Mouse (Mus musculus) neutrophil, adult 5-6 weeks (primary cell): ENCODE data around the gene Ccdc88c. TPM values are rescaled to one million over a fixed set of nuclear protein-coding genes. Genes with fewer than 3 reads are reported as not detected.
"Not testable (repeated sequence)": the region's sequence is repeated elsewhere in the genome, so short reads cannot be mapped to it uniquely, and the experiment has no call there.

Experiments
- ATAC-seq: fragments of 151-379, 151-347 bp; 2 replicates; pipeline ENCODE4 v1.8.0; 2017; ENCODE audit warnings: mild to moderate bottlenecking, moderate TSS enrichment; ENCODE audit not compliant: insufficient number of reproducible peaks, poor library complexity, low FRiP score, severe bottlenecking; ENCODE audit errors: extremely low read depth
- total RNA-seq: library from RNA; stranded (forward); fragments of 200-1000 nt; gene quantifications from 2 replicates; pipeline ENCODE4 v1.2.3, GENCODE M21; 2017

The Ccdc88c gene
- total RNA-seq, 1 experiment from 2014 or later, result 312 TPM

DNA sequence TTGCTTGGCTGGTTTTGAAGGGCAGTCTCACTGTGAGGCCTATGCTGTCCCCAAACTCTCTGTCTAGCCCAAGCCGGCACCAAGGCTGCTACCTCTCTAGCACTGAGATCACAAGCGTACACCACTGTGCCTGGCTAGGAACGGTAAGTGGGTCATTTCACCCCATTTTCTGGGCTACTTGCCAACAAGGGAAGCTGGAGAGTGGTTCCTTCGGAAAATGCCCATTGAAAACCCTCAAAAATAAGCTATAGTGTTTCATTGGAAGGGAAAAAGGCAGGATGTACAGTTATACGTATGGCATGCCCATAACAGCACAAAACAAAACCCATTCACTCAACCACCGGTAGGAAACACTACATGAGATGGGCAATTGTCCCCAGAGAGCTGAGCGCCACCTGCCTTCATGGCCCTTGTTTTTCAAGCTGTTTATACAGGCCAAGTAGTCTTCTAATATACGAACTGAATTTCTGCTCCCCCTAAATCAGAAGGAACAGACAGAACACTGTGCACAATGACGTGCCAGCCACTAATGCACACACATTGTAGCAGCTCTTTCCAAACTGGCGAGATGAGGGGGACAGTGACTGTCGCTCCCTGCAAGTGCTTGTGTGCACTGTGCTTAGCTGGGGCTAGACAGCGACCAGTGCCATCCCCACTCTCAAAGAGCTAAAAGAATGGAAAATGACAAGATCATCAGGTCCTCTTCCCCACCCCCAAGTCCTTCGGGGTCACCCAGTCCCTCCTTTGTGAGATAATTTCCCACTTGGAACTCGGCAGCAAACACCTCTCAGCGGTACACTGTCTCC, 8.4 kb downstream of the Ccdc88c start:
- 0 out of 2 replicates have a peak, but pooled peaks have one; percentile 24 for ATAC-seq

GRCm38 (mm10) chr12:101019443-101019842, 9.4 kb downstream of the Ccdc88c start:
- ATAC-seq, result no peak

DNA sequence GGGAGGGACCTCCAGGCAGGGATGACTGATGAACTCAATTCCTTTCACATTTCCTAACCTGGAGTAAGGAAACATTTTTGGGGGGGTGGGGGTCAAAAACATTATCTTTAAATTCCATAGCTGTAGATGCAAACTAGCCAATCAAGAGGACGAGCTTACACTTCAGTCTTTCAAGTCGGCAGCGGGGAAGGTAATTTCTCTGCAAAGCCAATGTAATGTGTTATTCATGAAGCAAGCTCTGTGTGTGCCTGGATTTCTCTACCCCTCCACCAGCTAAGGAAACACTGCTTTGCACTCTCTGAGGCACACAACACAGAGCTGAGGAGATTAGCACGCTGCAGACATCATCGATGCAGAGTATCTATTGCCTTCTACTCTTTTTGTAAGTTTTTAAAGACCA, 9.8 kb downstream of the Ccdc88c start:
- no peak for ATAC-seq

GRCm38 (mm10) chr12:101017971-101018371, 10.9 kb downstream of the Ccdc88c start:
- peak; percentile 70 for ATAC-seq

DNA sequence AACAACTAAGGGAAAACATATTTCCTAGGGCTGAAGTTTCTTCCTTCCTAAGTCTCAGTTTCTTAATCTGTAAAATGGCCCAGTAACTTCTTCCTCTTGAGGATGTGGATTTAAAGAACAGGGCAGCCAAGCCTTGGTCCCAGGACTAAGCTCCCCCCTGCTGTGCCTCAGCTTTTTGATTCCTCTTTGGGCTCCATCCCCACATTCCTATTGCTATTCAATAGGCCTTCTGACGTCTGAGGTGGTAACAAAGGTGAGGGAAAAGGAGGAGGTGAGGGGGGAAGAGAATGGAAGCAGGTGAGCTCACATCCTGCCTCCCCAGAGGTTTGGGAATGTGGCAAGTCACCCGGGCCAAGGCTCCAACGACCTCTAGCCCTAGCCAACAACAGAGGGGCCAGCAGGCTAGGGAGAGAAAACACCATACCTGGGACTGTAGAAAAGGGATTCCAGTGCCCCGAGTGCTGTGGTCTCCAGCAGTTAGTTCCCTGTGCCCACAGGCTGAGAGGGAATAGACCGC, 12.4 kb downstream of the Ccdc88c start:
- no peak for ATAC-seq

DNA sequence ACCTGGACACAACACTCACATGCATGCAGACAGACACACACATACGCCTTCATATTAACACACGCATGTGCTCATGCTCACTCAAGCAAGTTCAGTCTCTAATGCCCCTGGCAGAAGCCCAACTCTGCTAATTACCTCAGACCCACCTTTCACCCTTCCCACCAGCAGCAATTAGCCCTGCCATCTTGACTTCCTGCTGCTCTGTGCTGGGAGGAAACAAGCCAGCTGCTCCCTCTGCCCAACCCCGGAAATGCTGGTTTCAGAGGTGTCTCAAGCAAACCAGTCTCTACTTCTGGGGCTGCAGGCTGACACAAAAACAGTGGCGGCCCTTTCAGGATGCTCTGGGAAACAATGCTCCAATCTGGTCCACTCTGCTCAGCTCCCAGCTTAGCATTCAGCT, 12.9 kb downstream of the Ccdc88c start:
- ATAC-seq, result peak; percentile 54

- no peak for ATAC-seq
These were observed 13.7 kb downstream of the Ccdc88c start for GRCm38 (mm10) chr12:101015165-101015560.

- ATAC-seq, result no peak
These were observed 14.2 kb downstream of the Ccdc88c start for GRCm38 (mm10) chr12:101014549-101015164.

- not testable (repeated sequence) for ATAC-seq
These were observed 15.2 kb downstream of the Ccdc88c start for GRCm38 (mm10) chr12:101013668-101014067.

DNA sequence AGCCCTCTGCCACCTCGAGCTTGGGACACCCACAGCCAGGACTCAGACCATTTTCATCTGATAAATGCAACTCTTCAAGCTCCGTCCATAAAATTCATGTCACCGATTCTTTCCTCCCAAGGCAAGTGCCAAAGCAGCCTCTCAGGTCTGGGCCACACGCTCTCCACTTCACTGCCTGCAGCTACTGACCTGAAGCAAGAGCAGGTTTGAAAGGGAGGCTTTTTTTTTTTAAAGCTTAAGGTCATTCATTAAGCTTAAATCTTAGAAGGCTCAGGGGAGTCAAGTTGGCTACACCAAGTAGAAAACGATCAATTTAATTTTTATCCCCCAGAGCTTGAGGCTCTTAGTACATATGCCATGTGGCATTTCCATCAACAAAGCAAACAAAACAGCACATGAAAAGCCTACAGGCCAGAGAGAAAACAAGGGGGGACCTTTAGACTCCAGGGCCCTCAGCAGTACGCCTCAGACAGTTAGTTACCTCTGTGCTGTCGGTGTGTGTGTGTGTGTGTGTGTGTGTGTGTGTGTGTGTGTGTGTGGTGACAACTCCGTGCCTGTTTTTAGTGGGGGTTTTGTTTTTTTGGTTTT, 15.7 kb downstream of the Ccdc88c start:
- no peak for ATAC-seq

- no peak for ATAC-seq
These were observed 16.4 kb downstream of the Ccdc88c start for GRCm38 (mm10) chr12:101012197-101013077.

DNA sequence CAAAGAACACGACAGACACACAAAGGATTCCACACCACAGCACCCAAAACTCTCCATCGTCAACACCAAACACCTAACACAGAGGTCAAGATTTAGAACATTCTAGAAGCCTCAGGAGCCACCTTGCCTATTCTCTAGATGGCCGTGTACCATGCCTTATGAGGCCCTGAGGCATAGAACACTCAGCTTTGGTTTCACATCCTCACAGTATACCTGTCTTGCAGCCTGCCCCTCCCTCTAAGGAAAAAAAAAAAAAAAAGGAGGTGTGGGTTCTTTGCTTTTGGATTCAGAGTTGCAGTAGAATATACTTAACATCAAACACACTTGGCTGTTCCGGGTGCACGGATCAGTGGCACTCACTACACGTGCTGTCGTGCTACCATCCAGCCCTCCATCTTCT, 17.8 kb downstream of the Ccdc88c start:
- ATAC-seq, result peak; percentile 40; the same call in 1 of the 2 replicates

DNA sequence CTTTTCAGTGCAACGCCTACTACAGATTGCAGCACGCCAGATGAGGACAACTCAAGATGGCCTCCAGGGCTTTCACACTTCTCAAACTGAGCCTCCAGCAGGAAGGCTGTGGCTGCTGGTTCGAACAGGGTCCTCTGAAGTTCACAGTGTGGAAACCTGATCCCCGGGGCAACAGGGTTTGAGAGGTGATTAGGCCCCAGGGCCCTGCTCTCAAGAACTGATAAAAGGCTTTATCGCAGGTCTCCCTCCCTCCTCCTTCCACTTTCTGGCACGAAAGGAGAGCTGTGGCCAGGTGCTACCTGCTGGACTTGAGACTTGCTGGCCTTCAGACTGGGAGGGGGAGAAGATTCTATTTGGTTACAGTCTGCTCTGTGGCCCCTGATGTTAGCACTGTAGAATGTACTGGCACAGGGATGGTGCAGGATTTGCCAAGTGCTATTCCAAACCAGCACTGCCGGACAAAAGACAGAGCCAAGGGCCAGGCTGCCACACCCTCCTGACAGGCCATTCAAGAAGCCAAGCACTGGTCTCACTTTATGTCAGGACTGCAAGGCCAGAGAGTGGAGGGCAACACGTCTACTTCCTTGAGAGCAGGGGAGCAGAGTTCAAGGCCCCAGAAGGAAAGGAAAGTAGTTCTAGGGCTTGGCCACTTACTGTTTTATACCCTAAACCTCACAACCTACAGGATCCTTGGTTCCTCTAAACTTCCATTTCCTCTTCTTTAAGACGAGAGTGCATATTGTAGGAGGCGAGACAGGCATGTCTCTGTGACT, 18.5 kb downstream of the Ccdc88c start:
- no peak for ATAC-seq

GRCm38 (mm10) chr12:101009225-101009624, 19.6 kb downstream of the Ccdc88c start:
- ATAC-seq, result no peak

DNA sequence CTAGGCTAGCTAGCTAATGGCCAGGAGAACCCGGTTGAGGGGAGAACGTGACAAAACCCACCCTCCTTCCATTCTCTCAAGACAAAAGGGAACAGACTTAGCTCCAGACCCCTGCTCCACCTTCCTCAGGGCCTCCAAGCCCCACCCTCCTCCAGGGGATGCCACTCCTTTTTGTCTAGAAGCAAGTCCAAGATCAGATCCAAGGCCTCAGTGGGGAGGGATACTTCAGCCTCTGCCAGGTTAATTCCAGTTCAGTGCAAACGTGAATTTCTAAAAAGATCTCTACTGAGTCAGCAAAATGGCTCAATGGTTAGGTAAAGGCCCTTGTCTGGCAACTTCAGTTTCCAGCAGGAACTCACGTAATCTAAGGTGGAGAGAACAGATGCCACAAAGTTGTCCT, 20.2 kb downstream of the Ccdc88c start:
- no peak for ATAC-seq

DNA sequence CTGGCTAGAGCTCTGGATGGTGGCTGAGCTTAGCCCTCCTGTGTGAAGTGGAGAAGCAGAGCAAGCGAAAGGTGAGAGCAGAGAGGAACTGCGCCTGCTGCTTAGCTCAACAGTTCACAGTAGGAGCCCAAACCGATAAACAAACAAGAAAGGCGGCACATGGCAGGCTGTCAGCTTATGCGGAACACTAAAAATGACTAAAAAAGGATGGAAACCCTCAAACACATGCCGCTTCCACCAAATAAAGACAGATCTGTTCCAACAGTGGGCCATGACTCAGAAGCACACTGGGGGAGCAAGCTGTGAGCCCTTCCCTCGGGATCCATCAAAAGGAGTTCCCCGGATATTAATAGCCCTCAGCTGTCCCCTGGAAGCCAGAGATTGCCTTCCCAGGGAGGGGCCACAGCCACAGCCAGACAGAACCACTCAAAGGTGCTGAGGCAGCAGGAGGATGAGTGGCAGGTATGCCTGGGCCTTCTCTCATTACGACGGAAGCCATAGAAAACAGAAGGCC, 20.8 kb downstream of the Ccdc88c start:
- ATAC-seq, result 0 out of 2 replicates have a peak, but pooled peaks have one; percentile 19

DNA sequence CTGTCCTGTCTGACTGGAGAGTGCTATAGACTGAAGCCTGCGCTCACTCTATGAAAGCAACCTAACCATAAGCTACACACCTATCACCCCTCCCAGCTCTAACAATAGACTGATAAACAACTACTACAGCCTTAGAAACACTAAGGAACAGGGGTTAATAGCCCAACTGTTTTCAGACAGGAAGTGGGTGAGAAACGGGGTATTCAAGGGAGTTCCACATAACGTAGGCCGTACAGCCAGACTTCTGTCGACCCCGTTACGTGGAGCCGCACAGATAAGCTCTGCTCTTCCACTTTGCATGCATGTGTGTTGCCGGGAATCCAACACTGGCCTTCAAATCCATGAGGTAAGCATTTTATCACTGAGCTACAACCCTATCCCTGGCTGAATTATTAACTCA, 21.4 kb downstream of the Ccdc88c start:
- no peak for ATAC-seq
